Mouse (Mus musculus): ENCODE results near the gene Spata16. TPM values are rescaled to one million over a fixed set of nuclear protein-coding genes. Genes with fewer than 3 reads are reported as not detected.
"Not testable (repeated sequence)": the region's sequence is repeated elsewhere in the genome, so short reads cannot be mapped to it uniquely, and the experiment has no call there.

Spata16 gene
- not detected in 2 replicates for polyA plus RNA-seq (2012; ENCODE audit: insufficient read depth, insufficient read length, missing spikeins)

GRCm38 (mm10) chr3:26637402-26637801, at the start of gene Spata16:
TSS of gene Spata16 (plus strand) at chr3:26637620.
- H3K27ac ChIP-seq (ENCODE audit: insufficient read depth, low read depth, low read length) = no peak within 1 kb of the TSS
- TF ChIP-seq POLR2A (IDR thresholded peaks at IDR 0.05; ENCODE audit: borderline replicate concordance, low read depth, low read length) (no peak), CTCF (IDR thresholded peaks at IDR 0.05; ENCODE audit: low read depth, low read length) (no peak)
- no peaks in the 10 kb centered on the region for H3K4me1 ChIP-seq (ENCODE audit: control insufficient read depth, insufficient read depth, low read length)
- H3K4me3 ChIP-seq (ENCODE audit: insufficient read depth, low read length) = no peak within 1 kb of the TSS

- Histone ChIP-seq H3K4me3 (ENCODE audit: insufficient read depth, low read length) (no peak overlapping the region), H3K4me1 (ENCODE audit: control insufficient read depth, insufficient read depth, low read length) (no peaks in the 10 kb centered on the region), H3K27ac (ENCODE audit: insufficient read depth, low read depth, low read length) (no peak overlapping the region)
- TF ChIP-seq POLR2A (IDR thresholded peaks at IDR 0.05; ENCODE audit: borderline replicate concordance, low read depth, low read length) = no peak
- TF ChIP-seq CTCF (IDR thresholded peaks at IDR 0.05; ENCODE audit: low read depth, low read length) = no peak
These were observed 32.6 kb upstream of the Spata16 start for GRCm38 (mm10) chr3:26604861-26605260.

- TF ChIP-seq CTCF (IDR thresholded peaks at IDR 0.05; ENCODE audit: low read depth, low read length) (no peak), POLR2A (IDR thresholded peaks at IDR 0.05; ENCODE audit: borderline replicate concordance, low read depth, low read length) (no peak)
- no peak overlapping the region for H3K4me3 ChIP-seq (ENCODE audit: insufficient read depth, low read length)
- H3K4me1 ChIP-seq (ENCODE audit: control insufficient read depth, insufficient read depth, low read length) = no peaks in the 10 kb centered on the region
- H3K27ac ChIP-seq (ENCODE audit: insufficient read depth, low read depth, low read length) = no peak overlapping the region
These were observed 28.9 kb upstream of the Spata16 start for GRCm38 (mm10) chr3:26608531-26608930.

- H3K27ac ChIP-seq (ENCODE audit: insufficient read depth, low read depth, low read length) = no peak overlapping the region
- no peak for TF ChIP-seq CTCF (IDR thresholded peaks at IDR 0.05; ENCODE audit: low read depth, low read length)
- TF ChIP-seq POLR2A (IDR thresholded peaks at IDR 0.05; ENCODE audit: borderline replicate concordance, low read depth, low read length) = no peak
- H3K4me3 ChIP-seq (ENCODE audit: insufficient read depth, low read length) = no peak overlapping the region
- no peaks in the 10 kb centered on the region for H3K4me1 ChIP-seq (ENCODE audit: control insufficient read depth, insufficient read depth, low read length)
These were observed 1.8 kb downstream of the Spata16 start for GRCm38 (mm10) chr3:26639214-26639613.

- no peaks in the 10 kb centered on the region for H3K4me1 ChIP-seq (ENCODE audit: control insufficient read depth, insufficient read depth, low read length)
- H3K27ac ChIP-seq (ENCODE audit: insufficient read depth, low read depth, low read length) = no peak overlapping the region
- TF ChIP-seq CTCF (IDR thresholded peaks at IDR 0.05; ENCODE audit: low read depth, low read length) (no peak), POLR2A (IDR thresholded peaks at IDR 0.05; ENCODE audit: borderline replicate concordance, low read depth, low read length) (no peak)
- no peak overlapping the region for H3K4me3 ChIP-seq (ENCODE audit: insufficient read depth, low read length)
These were observed 2.4 kb downstream of the Spata16 start for GRCm38 (mm10) chr3:26639851-26640250.

GRCm38 (mm10) chr3:26640321-26641075, 3.1 kb downstream of the Spata16 start:
- no peaks in the 10 kb centered on the region for H3K4me1 ChIP-seq (ENCODE audit: control insufficient read depth, insufficient read depth, low read length)
- TF ChIP-seq CTCF (IDR thresholded peaks at IDR 0.05; ENCODE audit: low read depth, low read length) = no peak
- no peak for TF ChIP-seq POLR2A (IDR thresholded peaks at IDR 0.05; ENCODE audit: borderline replicate concordance, low read depth, low read length)
- no peak overlapping the region for H3K4me3 ChIP-seq (ENCODE audit: insufficient read depth, low read length)
- H3K27ac ChIP-seq (ENCODE audit: insufficient read depth, low read depth, low read length) = no peak overlapping the region

- no peak for TF ChIP-seq POLR2A (IDR thresholded peaks at IDR 0.05; ENCODE audit: borderline replicate concordance, low read depth, low read length)
- no peak for TF ChIP-seq CTCF (IDR thresholded peaks at IDR 0.05; ENCODE audit: low read depth, low read length)
- no peak overlapping the region for H3K27ac ChIP-seq (ENCODE audit: insufficient read depth, low read depth, low read length)
- H3K4me1 ChIP-seq (ENCODE audit: control insufficient read depth, insufficient read depth, low read length) = no peaks in the 10 kb centered on the region
- H3K4me3 ChIP-seq (ENCODE audit: insufficient read depth, low read length) = no peak overlapping the region
These were observed 4.2 kb downstream of the Spata16 start for GRCm38 (mm10) chr3:26641351-26642249.

- TF ChIP-seq CTCF (IDR thresholded peaks at IDR 0.05; ENCODE audit: low read depth, low read length) (no peak), POLR2A (IDR thresholded peaks at IDR 0.05; ENCODE audit: borderline replicate concordance, low read depth, low read length) (no peak)
- Histone ChIP-seq H3K4me3 (ENCODE audit: insufficient read depth, low read length) (no peak overlapping the region), H3K27ac (ENCODE audit: insufficient read depth, low read depth, low read length) (no peak overlapping the region), H3K4me1 (ENCODE audit: control insufficient read depth, insufficient read depth, low read length) (no peaks in the 10 kb centered on the region)
These were observed 6.7 kb downstream of the Spata16 start for GRCm38 (mm10) chr3:26644136-26644535.

- Histone ChIP-seq H3K27ac (ENCODE audit: insufficient read depth, low read depth, low read length) (no peak overlapping the region), H3K4me1 (ENCODE audit: control insufficient read depth, insufficient read depth, low read length) (no peaks in the 10 kb centered on the region), H3K4me3 (ENCODE audit: insufficient read depth, low read length) (no peak overlapping the region)
- TF ChIP-seq POLR2A (IDR thresholded peaks at IDR 0.05; ENCODE audit: borderline replicate concordance, low read depth, low read length) (no peak), CTCF (IDR thresholded peaks at IDR 0.05; ENCODE audit: low read depth, low read length) (no peak)
These were observed 9.4 kb downstream of the Spata16 start for GRCm38 (mm10) chr3:26646834-26647233.

- Histone ChIP-seq H3K4me1 (ENCODE audit: control insufficient read depth, insufficient read depth, low read length) (no peaks in the 10 kb centered on the region), H3K4me3 (ENCODE audit: insufficient read depth, low read length) (no peak overlapping the region), H3K27ac (ENCODE audit: insufficient read depth, low read depth, low read length) (no peak overlapping the region)
- no peak for TF ChIP-seq POLR2A (IDR thresholded peaks at IDR 0.05; ENCODE audit: borderline replicate concordance, low read depth, low read length)
- TF ChIP-seq CTCF (IDR thresholded peaks at IDR 0.05; ENCODE audit: low read depth, low read length) = no peak
These were observed 48.4 kb downstream of the Spata16 start for GRCm38 (mm10) chr3:26685832-26686231.

- H3K4me1 ChIP-seq (ENCODE audit: control insufficient read depth, insufficient read depth, low read length); H3K27ac ChIP-seq (ENCODE audit: insufficient read depth, low read depth, low read length); H3K4me3 ChIP-seq (ENCODE audit: insufficient read depth, low read length): not testable (repeated sequence)
These were observed 72.1 kb downstream of the Spata16 start for GRCm38 (mm10) chr3:26709492-26709891.
